Mouse (Mus musculus) G1E (cell line): ENCODE data around the gene Eya3. TPM values are rescaled to one million over a fixed set of nuclear protein-coding genes. Genes with fewer than 3 reads are reported as not detected.
A peak's percentile ranks its signal among the peaks of the same experiment; 100 is the strongest.

Source experiments
- ATAC-seq: 2 replicates; pipeline ENCODE4 v1.8.0; 2016; ENCODE audit warnings: mild to moderate bottlenecking; ENCODE audit not compliant: insufficient number of reproducible peaks, poor library complexity, low FRiP score, severe bottlenecking; ENCODE audit errors: extremely low read depth
- DNase-seq: peaks from one replicate; pipeline ENCODE4 v3.0.0; 2012; ENCODE audit warnings: low spot score
- H3K27me3 ChIP-seq: 2 replicates; pipeline ENCODE4 v1.6.1; 2012; ENCODE audit warnings: mild to moderate bottlenecking, low read length, inconsistent platforms; ENCODE audit not compliant: insufficient read depth
- H3K36me3 ChIP-seq: replicated peaks from 2 replicates; pipeline ENCODE3; 2012; ENCODE audit warnings: mild to moderate bottlenecking, inconsistent platforms
- H3K4me1 ChIP-seq: 2 replicates; pipeline ENCODE4 v1.6.1; 2012; ENCODE audit warnings: low read depth, low read length, inconsistent platforms, mixed read lengths; ENCODE audit not compliant: insufficient read depth
- H3K4me3 ChIP-seq: 2 replicates; pipeline ENCODE4 v1.5.1; 2012; ENCODE audit warnings: low read depth, mild to moderate bottlenecking, inconsistent platforms, low read length, moderate library complexity, mixed read lengths
- H3K9me3 ChIP-seq: replicated peaks from 2 replicates; pipeline ENCODE4 v1.6.1; 2012; ENCODE audit warnings: inconsistent platforms
- CTCF ChIP-seq: IDR thresholded peaks from 2 replicates; pipeline ENCODE4 v1.5.1; 2012; ENCODE audit warnings: low read depth, low read length, inconsistent platforms, mixed read lengths
- GATA1 ChIP-seq: IDR thresholded peaks from 2 replicates; pipeline ENCODE4 v1.6.1; 2012; ENCODE audit warnings: borderline replicate concordance, low read length, inconsistent platforms, mixed read lengths
- GATA2 ChIP-seq: IDR thresholded peaks from 2 replicates; pipeline ENCODE4 v1.6.1; 2012; ENCODE audit warnings: low read depth, low read length, inconsistent platforms, borderline replicate concordance
- POLR2AphosphoS5 ChIP-seq: IDR thresholded peaks from 2 replicates; pipeline ENCODE4 v1.6.1; 2012; ENCODE audit warnings: low read depth, low read length, inconsistent platforms; ENCODE audit not compliant: insufficient replicate concordance
- TAL1 ChIP-seq: conservative IDR thresholded peaks from 2 replicates; pipeline ENCODE4 v1.6.1; 2012; ENCODE audit warnings: low read depth, low read length, inconsistent platforms, mixed read lengths
- polyA plus RNA-seq: library from polyadenylated mRNA; stranded (reverse); fragments of >175 nt; gene quantifications from 2 replicates; pipeline ENCODE4 v1.2.3, GENCODE M21; 2012
- total RNA-seq, 2 experiments: library from RNA; stranded (forward) in 1 of 2; stranded (reverse) in 1 of 2; fragments of 200-1000 nt in 1 of 2; fragments of >200 nt in 1 of 2; fragmentation: Nextera tagmentation in 1 of 2; gene quantifications; 2 replicates each; pipeline ENCODE4 v1.2.3; 2014 to 2017

Gene Eya3
- total and polyA plus RNA-seq, 3 experiments = 4.3 to 101 (median 35.0) TPM

DNA sequence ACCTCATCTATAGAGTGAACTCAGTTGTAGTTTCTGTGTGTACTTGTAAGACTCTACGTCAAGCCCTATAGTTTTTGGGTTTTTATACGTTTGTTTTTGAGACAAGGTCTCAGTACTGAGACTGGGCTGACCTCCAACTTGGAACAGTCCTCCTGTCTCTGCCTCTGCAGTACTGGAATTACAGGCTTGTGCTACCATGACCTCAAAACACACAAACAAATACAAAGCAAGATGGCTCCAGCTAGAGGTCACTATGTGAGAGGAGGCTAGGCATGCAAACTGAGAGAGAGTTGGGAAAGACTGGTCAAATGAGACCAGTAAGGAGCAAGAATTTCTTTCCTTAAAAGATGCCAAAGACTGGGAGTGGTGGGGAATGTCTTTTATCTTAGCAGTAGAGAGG, 2.8 kb upstream of the Eya3 start:
- H3K4me1 ChIP-seq = peaks cover 21% of the 10 kb centered on the region
- no peak for ATAC-seq
- peaks cover 12% of the 10 kb centered on the region for H3K36me3 ChIP-seq
- no peaks in the 10 kb centered on the region for H3K27me3 ChIP-seq
- no peak overlapping the region for H3K4me3 ChIP-seq
- DNase-seq = no peak
- no peak for TF ChIP-seq CTCF
- no peak for TF ChIP-seq GATA1
- no peaks in the 10 kb centered on the region for H3K9me3 ChIP-seq

DNA sequence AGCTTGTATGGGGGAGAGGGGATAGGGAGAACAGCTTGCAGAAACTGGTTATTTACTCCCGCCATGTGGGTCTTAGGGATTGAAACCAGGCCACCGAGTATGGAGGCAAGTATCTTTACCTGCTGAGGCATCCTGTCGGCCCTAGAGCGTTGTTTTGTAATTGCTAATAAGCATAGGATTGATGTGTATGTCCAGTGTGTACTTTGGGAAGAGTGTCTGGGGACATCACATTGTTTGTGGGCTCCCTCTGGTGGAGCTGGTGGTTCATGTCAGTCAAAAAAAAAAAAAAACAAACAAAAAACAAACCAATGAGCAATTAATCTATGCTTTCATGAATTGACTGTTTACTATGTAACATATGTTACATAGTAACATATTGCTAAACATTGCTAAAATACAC, 2.2 kb upstream of the Eya3 start:
- no peak overlapping the region for H3K4me3 ChIP-seq
- H3K4me1 ChIP-seq = peaks cover 21% of the 10 kb centered on the region
- no peak for ATAC-seq
- H3K9me3 ChIP-seq = no peaks in the 10 kb centered on the region
- DNase-seq = peak; percentile 7
- no peaks in the 10 kb centered on the region for H3K27me3 ChIP-seq
- TF ChIP-seq TAL1 (no peak), GATA2 (no peak), GATA1 (no peak), POLR2AphosphoS5 (no peak), CTCF (0 out of 2 replicates have a peak, but pooled peaks have one; percentile 12)
- peaks cover 13% of the 10 kb centered on the region for H3K36me3 ChIP-seq

DNA sequence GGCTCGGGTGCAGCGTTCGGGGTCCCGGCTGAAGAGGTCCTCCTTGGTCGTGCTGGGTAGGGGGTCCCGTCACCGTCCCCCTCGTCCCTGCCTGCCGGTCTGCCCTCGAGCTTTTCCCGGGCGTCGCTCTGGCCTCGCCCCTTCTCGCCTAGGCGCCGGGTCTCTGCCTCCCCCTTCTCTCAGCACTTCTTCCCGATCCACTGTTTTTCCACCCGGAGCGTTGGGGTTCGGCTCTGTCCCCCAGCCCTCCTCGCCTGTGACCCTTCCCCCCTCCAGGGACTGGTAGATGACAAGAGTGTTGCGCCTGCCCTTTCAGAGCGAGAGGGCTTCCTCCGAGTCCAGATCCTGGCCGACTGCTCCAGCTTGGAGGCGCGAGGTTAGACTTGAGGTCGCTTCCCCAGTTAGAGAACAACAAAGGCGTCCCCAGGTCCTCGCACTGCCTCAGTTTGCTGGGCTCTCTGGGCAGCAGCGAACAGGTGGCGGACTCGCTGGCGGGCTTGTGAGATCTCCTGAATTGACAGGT, 465 bp downstream of the Eya3 start:
- H3K36me3 ChIP-seq = peaks cover 31% of the 10 kb centered on the region
- peak overlapping the region; percentile 99 for H3K4me3 ChIP-seq
- DNase-seq = peak; percentile 38

DNA sequence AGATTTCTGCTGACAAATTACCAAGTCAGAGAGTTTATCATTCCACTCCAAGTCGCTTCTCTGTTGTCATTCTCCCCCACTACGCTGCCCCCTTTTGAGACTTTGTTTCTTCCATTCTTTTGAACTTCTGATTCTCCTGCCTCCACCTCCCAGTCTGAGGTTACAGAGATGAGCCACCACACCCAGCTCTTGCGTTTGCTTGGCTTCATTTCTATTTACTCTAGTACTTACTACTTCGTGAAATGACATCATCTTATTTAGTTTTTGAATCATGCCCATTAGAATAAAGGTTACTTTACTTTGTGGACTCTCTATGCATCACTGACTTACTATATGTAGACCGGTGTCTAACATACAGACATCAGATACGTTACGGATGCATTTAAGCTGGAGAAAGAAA, 8.7 kb downstream of the Eya3 start:
- TF ChIP-seq POLR2AphosphoS5 (no peak), TAL1 (no peak), GATA1 (no peak), GATA2 (no peak), CTCF (no peak)
- H3K36me3 ChIP-seq = peaks cover 51% of the 10 kb centered on the region
- ATAC-seq = no peak
- no peak overlapping the region for H3K4me3 ChIP-seq
- DNase-seq = no peak
- H3K27me3 ChIP-seq = no peaks in the 10 kb centered on the region
- no peaks in the 10 kb centered on the region for H3K9me3 ChIP-seq
- peaks cover 11% of the 10 kb centered on the region; the same call in 1 of the 2 replicates for H3K4me1 ChIP-seq

More for the DNA sequence above, 465 bp downstream of the Eya3 start:
- ATAC-seq = no peak
- H3K27me3 ChIP-seq = no peaks in the 10 kb centered on the region
- no peak for TF ChIP-seq GATA2
- no peak for TF ChIP-seq TAL1
- no peak for TF ChIP-seq CTCF
- no peak for TF ChIP-seq GATA1
- TF ChIP-seq POLR2AphosphoS5 = no peak
- peaks cover 21% of the 10 kb centered on the region for H3K4me1 ChIP-seq
- H3K9me3 ChIP-seq = no peaks in the 10 kb centered on the region

DNA sequence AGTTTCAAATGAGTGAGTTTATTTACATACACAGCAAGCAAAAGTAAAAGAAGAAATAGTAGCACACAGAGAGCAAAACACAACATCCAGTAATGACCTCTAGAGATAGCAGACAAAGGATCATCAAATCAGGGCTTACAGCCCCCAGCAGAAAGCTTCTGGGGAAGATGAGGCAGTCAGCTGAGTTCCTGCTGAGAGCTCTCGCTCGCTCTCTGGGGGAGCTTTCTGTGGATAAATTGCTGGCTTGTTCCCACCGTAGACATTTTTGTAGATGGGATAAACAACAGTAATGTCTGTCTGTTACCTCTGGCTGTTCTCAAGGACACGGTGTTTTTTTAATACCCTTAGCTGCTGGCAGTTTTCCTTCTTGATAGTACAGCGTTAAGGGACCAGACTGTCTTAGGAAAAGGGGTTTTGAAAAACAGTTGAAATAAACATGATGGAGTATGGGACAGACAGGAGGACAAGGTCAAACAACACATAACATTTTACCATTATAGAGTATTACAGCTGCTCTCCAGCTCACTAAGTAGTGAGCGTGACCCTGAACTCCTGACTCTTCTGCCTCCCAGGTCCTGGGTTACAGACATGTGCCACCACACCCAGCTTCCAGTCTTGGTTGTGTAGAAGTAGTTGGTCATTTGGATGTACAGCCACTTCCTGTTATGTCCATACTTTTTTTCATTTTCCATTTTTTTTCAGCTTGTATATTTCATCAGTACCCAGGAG, 10.6 kb downstream of the Eya3 start:
- DNase-seq = no peak
- no peaks in the 10 kb centered on the region for H3K27me3 ChIP-seq
- H3K36me3 ChIP-seq = peaks cover 41% of the 10 kb centered on the region
- no peak for TF ChIP-seq GATA2
- peaks cover 15% of the 10 kb centered on the region for H3K4me1 ChIP-seq
- no peak overlapping the region for H3K4me3 ChIP-seq
- H3K9me3 ChIP-seq = no peaks in the 10 kb centered on the region
- no peak for ATAC-seq

DNA sequence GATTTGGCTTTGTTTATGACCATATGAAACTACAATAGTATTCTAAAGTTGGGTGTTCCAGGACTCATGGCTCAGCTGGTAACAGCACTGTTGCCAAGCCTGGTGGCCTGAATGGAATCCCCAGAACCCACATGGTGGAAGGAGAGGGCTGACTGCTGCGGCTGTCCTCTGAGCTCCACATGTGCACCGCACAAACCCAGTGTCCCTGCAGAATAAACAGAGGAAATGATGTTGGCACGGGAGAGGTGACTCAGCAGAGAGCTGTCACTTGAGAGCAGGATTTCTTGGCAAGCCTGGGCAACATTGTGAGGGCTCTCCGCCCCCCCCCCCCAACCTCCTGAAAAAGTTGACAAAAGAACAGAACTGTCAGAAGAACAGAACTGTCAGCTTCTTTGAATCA, 14.1 kb downstream of the Eya3 start:
- DNase-seq = no peak
- Histone ChIP-seq H3K4me3 (no peak overlapping the region; the same call in 1 of the 2 replicates), H3K4me1 (peaks cover 10% of the 10 kb centered on the region), H3K27me3 (no peaks in the 10 kb centered on the region), H3K36me3 (peaks cover 46% of the 10 kb centered on the region), H3K9me3 (no peaks in the 10 kb centered on the region)
- ATAC-seq = no peak; the same call in 1 of the 2 replicates
- TF ChIP-seq TAL1 (no peak), CTCF (no peak), GATA1 (no peak), GATA2 (no peak), POLR2AphosphoS5 (no peak)

DNA sequence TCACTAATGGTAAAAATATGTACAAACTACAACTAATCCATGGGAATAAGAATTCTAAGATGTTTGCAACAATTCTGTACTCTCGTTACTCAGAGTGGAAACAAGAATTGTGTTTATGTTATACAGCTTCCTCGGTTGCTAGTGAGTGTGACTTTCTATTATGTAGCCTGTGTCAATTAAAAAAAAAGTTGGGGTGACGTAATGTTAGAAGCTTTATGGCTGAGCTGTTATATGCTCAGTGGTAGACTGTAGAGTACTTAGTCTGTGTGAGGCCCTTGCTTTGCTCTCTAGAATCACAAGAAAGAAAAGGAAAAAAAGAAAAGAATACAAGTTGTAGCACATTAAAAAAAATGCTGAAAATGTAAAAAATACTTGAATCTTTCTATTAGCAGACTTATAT, 15.0 kb downstream of the Eya3 start:
- no peaks in the 10 kb centered on the region for H3K9me3 ChIP-seq
- H3K27me3 ChIP-seq = no peaks in the 10 kb centered on the region
- H3K4me3 ChIP-seq = no peak overlapping the region
- TF ChIP-seq CTCF = no peak
- TF ChIP-seq GATA2 = no peak
- TF ChIP-seq POLR2AphosphoS5 = no peak
- no peak for TF ChIP-seq GATA1
- no peak for TF ChIP-seq TAL1
- DNase-seq = no peak
- H3K4me1 ChIP-seq = peaks cover 10% of the 10 kb centered on the region
- H3K36me3 ChIP-seq = peaks cover 54% of the 10 kb centered on the region
- no peak for ATAC-seq
